Mouse (Mus musculus): ENCODE data around the gene 2310011J03Rik. TPM values are rescaled to one million over a fixed set of nuclear protein-coding genes. Genes with fewer than 3 reads are reported as not detected.

2310011J03Rik gene
- total RNA-seq, 2 experiments from 2014 or later: 25.0 to 28.9 TPM

DNA sequence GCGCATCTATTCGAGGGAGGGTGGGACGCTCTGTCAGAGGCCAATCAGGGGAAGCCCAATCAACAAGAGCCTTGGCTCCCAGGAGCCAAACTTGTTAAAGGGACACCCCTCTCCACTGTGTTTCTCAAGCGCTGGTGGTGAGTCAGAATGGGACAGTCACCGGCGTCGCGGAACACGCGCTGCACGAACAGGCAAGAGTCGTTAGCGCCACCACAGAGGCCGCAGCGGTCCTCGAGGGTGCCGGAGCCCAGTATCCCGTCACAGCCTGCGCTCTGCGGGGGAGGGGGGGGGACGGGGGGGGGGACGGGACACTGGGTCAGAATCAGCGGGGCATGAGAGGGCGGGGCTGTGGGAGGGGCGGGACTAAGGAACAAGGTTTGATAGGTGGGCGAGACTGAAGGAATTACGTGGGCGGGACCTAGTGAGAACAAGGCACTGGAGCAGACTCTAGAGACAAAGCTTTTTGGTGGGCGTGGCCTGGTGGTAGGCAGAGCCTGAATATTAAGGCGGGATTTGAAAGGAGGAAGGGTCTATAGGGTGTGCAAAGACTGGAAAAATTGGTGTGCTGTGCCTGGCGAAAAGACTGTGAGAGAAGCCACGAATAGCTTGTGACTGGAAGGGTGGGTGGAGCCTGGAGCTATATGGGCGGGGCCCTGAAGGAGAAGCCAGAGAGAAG lies 22.6 kb upstream of the 2310011J03Rik start:
- peak in 1 of 2 experiments; percentile 46 for DNase-seq (ENCODE audit: low spot score in 2 of 2)

DNA sequence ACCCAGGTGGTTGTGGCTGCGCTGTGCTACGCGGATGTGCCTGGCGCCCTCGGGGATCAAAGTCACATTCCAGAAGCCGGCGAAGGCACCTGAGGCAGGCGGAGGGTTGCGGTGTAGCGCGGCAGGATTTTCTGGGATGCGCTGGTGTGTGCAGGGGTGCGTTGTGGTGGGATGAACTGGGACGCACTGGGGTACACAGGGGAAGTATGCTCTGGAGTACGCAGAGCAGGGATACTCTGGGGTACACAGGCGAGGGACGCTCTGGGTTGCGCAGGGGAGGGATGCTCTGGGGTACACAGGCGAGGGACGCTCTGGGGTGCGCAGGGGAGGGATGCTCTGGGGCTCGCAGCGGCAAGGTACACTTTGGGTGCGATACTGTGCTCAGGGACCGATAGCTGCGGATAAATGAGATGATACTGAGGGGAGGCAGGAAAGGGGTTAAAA lies 22.0 kb upstream of the 2310011J03Rik start:
- no peak for DNase-seq (ENCODE audit: low spot score in 2 of 2)

DNA sequence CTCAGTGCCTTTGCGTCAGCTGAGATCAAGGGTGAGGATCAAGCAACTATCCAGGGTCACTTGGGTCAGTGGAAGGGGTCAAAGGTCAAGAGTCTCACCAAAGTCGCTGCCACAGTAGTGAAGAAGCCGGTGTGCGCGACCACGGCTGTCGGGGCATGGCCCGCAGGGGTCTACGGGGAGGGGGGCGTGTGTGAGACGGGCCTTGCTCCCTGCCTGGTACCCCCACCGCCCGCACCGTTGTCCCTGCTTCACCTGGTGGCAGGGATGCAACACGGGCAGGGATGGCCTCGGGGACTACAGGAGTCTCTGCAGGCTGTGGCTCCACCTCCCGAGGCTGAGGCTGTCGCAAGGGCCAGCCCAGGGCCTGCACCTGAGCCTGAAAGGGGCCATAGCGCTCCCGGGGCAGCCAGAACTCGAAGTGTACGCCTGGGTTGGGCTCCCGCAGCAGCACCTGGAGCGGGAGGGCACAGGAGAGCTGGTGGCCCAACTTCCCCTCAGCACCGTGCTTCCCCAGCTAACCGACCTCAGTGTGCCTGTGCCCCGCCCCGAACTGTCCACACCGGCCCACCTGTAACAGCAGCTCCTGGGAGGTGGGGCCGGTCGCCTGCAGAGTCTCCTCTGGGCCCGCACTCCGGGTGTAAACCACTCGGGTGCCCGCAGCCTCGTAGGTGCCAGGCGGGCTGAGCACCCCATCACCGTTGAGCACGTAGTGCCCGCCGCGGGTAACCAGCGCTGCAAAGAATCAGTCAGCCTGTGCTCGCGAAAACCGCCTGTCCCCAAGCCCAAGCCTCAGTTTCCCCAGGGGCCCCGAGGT lies 21.4 kb upstream of the 2310011J03Rik start:
- no peak for DNase-seq (ENCODE audit: low spot score in 2 of 2)

DNA sequence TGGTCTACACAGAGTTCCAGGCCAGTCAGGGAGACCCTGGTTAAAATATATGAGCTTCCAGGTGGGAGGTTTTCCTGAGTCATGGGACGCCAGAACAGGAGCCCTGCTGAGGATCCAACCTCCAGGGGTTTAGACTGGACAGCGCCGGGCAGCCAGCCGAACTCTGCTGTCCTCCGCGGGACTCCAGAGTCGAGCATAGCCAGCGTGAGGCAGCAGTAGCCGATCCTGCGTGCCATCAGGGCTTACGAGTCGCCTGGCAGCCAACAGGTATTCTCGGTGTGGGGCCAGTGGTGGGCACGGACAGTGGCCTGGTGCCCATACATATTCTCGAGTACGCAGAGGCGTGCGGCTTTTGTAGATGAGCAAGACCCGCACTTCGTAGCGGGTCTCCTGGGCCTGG lies 20.7 kb upstream of the 2310011J03Rik start:
- no peak for DNase-seq (ENCODE audit: low spot score in 2 of 2)

DNA sequence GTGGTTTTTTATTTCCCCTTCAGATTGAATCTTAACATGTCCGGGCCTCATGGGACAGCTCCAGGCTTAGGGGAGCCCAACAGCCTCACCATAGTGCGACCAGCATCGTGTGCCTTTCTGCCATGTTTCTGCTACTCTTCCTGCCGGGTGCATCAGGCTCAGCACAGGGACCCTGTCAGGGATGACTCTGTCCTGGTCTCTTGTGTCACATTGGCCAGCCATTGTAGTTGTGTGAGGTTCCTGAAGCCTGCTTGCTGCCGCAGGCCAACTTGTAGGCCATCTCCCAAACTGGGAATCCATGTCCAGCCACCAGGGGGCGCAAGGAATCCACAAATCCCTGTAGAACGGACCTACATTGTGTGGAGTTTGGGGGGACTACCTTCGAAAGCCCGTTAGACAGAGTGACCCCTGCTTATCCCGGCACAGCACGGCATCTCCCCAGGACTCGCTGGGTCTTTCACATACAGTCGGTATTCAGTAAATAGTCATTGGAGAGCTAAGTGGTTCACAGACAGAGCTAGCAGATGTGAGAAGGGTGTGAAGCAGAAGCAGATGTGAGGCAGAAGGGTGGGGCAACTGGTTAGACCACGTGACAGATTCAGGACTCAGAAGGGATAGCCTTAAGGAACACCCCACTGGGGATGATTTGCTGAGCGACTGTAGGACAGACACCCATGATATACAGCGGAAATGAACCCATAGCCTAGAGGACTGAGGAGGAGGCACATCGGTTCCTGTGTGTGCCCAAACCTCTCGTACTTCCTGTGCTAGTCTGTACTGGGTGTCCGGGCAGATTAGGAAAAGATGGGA lies 19.8 kb upstream of the 2310011J03Rik start:
- DNase-seq (ENCODE audit: low spot score in 2 of 2): peak; percentile 83 to 86

DNA sequence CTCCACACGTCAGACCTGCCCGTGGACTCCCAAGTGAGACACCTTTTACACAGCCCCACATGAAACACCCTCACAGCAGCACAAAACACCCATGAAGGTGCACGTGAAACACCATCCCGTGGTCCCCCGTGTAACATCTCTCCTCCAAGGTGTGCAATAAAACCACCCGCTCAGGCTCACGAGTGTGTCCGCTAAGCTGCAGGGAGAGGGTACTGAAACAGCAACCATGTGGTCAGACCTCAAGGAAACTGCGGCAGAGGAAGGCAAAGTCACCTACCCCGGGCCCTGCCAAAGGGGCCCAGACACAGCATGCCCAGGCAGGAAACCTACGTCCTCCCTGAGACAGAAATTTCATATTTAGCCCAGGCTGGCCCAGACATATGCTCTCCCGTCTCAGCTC lies 15.9 kb upstream of the 2310011J03Rik start:
- DNase-seq (ENCODE audit: low spot score in 2 of 2): no peak

DNA sequence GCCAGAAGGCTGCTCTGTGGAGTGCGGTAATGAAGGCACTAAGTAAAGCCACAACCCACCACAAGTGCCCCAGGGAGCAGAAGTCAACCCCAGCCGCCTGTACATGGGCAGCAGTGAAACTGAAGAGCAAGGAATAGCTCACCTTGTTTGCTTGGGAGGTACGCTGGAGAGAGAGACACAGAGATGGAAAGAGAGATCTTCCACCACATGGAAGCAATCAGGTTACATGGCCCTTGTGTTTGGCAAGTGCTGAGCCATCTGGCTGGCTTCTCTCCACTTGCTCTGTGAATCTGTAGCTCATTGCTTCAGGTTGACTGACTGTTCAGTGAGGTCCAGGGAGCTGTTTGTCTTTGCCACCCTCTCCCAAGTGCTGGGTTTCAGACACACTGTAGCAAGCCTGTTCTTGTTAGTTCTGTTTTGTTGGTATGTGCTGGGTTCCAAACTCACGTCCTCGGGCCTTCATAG lies 12.2 kb upstream of the 2310011J03Rik start:
- no peak for DNase-seq (ENCODE audit: low spot score in 2 of 2)

DNA sequence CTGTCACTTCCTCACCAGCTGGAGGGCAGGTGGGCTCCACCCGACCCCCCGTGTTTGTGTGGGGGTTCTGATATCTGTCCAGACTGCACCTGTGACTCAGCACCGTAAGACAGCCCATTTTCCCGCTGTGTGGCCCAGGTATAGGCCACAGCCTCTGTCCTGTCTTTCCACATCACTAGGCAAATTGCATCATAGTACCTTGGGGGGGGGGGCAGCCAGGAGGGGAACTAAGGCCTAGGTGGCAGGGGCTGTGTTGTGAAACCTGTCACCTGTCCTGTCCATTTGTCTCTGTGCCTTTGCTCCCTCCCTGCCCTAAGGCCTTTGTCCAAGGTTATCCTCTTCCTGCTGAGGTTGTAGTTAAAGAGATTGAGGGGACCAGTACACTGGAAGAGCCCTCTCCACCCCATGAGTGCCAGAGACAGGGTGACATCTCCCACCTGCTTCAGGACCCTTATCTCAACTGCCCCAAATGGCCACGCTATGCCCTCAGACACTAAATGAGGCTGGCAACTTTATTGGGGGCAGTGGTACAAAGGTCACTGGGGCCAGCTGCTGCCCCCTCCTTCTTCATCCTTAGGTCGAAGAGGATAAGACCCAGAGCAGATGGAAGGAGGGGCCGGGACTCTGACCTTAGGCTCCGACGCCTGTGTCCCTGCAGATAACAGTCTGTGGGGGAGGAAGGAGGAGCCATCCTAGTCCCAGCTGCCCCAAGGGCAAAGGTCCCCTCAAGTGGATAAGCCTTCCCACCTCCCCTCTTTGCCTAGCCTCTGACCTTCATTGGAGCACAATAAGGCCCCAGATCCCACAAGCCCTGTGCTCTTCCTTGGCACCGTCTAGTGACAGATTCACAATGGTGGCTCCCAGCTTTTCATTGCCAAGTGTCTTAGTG lies 11.5 kb upstream of the 2310011J03Rik start:
- DNase-seq (ENCODE audit: low spot score in 2 of 2): no peak

DNA sequence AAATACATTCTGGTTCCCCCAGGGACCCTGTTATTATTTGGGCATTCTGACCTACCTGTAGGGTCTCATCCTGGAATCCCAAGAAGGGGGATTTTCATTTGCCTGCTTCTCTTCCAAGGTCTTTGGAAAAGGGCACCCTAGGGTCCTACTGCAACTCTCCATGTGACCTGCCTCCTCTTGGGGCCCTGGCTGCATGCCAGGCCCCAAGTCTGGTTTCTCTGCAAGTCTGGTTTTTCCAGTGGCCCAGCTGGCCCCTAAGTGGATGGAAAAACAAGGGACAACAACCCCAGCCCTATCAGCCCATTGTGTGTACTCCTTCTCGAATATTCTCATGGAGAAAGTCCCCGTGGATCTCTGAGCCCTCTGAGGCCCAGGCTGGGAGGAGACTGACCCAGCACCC lies 10.6 kb upstream of the 2310011J03Rik start:
- DNase-seq (ENCODE audit: low spot score in 2 of 2): no peak

DNA sequence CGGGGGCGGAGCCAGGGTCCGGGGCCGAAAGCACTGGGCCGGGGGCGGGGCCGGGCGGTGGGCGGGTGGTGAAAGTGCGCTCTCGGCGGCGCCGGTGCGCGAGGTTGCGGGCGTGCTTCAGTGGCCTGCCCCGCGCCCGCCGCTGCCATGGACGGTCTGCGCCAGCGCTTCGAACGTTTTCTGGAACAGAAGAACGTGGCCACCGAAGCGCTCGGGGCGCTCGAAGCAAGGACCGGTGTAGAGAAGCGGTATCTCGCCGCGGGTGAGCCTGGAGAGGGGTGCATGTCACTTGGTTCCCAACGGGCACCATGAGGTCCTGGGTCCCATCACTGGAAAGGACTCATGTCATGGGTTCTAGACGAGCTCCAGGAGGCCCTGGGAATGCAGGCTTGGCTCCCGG lies 9.7 kb upstream of the 2310011J03Rik start:
- DNase-seq (ENCODE audit: low spot score in 2 of 2): no peak

DNA sequence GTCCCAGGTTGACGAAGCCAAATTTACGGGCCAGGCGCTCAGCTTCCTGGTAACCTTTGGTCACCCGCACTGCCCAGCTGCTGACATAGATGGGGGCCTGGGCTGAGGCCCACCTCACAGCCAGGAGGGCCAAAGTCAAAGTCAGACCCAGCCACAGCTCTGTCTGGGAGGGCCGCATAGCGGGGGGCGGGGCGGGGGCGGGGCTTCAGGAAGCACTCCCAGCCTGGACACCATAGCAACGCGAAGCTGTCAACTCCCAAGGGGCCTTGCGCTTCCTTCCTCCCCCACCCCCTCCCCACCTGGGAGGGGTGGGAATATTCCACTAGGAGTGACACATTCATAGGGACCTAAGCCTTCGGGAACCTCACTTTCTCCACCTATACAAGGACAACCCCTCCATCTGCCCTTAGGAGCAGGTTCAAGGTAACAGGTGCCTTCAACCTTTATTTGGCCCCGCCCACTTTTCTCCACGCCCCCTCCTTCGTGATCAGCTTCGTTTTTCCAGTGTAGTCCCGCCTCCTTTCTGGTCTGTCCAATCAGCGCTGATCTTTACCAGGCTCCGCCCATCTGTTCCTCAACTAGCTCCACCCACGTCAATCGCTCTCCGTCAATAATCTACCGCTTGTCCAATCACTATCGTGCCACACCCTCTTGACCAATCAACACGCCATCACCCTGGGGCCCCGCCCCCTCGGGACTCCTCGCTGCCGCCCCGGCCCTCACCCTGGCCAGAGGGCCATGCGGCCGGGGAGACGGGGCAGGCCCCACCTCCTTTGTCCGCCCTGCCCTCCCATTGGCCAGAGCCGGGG lies 9.1 kb upstream of the 2310011J03Rik start, which contains the start of the genes Pcsk4 and Reep6:
Gene Pcsk4 (minus strand): TSS at position 226 of the 809 bp plus-strand sequence.
Gene Reep6 (plus strand): TSS at position 681 of the 809 bp plus-strand sequence.
- DNase-seq (ENCODE audit: low spot score in 2 of 2): peak; percentile 87 to 88

DNA sequence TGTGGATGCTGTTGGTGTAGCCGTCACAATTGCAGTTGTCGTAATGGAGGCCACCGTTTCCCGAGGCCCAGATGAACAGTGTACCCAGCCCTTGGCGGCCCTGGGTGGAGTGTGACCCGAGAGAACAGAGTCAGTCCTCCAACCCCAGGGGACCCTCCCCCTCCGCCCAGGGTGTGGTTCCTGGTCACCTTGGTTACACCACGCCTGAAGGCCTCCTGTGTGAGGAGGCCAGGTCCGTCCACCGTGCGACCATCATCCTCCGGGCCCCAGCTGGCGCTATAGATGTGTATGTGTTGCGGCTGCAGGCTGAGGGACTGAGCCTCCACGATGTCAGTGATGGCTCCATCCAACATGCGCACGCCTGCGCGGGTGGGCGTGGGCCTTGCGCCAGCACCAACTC lies 4.7 kb upstream of the 2310011J03Rik start:
- DNase-seq (ENCODE audit: low spot score in 2 of 2): no peak

DNA sequence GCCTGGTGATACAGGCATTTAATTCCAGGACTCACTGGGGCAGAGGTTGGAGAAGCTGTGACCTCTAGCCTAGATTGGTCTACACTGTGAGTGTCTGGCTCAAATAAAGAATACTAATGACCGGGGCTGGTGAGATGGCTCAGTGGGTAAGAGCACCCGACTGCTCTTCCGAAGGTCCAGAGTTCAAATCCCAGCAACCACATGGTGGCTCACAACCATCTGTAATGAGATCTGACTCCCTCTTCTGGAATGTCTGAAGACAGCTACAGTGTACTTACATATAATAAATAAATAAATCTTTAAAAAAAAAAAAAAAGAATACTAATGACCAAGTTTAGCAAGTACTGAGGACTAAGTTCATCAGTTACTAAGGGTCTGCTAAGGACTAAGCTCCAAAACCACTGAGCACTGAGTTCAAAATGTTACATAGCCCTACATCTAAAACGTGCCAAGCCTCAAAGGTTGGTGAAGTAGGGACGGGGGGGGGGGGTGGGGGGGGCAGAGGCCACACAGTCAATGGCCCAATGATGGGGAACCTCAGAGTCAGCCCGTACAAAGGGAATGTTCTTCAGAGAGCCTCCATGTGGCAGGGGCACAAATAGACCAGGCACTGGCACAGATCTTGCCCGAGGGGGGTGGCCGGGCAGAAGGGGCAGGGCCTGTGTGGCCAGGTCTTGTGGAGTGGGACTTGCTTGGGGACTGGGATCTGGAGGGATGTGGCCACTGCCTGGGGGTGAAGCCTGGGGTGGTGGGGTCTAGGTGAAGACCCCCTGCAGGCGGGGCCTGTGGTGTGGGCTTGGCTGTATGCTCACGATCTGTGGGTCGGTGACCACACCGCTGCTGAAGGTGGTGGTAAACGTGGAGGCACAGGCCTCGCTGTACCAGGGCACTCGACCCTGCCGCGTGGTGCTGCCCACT lies 4.0 kb upstream of the 2310011J03Rik start:
- no peak for DNase-seq (ENCODE audit: low spot score in 2 of 2)

DNA sequence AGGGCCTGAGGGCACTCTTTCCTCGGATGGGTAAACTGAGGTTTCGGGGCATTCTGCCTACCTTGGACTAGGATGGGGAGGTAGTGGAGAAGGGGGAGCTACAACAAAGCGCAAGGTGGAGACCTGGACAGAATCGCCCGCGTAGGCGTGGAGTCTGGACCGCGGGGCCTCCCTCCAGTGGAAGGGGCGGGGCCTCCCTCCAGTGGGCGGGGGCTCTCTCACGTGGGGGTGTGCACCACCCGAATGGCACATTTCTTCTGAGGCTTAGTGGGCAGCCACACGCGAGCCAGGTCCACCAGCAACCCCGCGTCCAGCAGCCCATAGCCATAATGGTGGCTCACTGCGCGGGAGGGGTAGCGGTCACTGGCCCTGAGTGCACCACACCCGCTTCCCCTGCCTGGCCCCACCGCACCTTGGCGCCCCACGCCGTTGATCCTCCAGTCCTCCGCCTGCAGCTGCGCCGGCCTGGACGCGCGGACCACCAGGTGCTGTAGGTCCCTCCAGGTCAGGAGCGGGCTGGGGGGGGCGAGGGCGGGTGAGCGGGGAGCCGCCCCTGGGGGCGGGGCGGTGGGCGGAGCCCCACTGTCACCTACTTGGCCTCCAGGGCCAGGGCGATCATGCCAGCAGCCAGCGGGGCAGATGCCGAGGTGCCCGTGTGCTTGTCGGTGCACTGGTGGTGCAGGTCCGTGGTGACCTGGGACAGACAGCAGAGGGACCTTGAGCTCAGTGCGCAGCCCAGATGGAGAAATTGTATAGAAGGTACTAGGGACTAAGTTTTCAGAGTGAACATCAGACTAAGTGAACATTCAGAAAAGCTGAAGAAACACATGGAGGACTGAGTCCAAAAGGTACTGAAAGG lies 3.2 kb upstream of the 2310011J03Rik start:
- peak; percentile 78 to 81 for DNase-seq (ENCODE audit: low spot score in 2 of 2)

DNA sequence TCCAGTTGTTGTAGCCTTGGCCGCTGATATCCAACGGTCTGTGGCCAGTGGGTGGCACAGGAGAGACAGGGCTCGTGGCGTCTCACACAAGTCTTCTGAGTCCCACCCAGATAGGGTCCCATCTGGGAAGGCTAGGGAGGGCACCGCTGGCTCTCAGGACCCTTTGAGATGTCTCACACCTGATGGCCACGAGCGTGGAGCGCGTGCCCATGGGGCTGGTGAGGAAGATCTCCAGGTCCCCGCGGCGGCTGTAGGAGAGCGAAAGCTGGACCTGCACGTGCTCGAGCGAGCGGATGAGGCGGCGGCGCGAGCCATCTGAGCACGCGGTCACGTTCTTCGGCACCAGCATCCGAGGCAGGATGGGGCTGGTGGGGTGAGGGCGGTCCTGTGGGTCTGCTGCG lies 2.5 kb upstream of the 2310011J03Rik start:
- DNase-seq (ENCODE audit: low spot score in 2 of 2): peak in 1 of 2 experiments; percentile 47

DNA sequence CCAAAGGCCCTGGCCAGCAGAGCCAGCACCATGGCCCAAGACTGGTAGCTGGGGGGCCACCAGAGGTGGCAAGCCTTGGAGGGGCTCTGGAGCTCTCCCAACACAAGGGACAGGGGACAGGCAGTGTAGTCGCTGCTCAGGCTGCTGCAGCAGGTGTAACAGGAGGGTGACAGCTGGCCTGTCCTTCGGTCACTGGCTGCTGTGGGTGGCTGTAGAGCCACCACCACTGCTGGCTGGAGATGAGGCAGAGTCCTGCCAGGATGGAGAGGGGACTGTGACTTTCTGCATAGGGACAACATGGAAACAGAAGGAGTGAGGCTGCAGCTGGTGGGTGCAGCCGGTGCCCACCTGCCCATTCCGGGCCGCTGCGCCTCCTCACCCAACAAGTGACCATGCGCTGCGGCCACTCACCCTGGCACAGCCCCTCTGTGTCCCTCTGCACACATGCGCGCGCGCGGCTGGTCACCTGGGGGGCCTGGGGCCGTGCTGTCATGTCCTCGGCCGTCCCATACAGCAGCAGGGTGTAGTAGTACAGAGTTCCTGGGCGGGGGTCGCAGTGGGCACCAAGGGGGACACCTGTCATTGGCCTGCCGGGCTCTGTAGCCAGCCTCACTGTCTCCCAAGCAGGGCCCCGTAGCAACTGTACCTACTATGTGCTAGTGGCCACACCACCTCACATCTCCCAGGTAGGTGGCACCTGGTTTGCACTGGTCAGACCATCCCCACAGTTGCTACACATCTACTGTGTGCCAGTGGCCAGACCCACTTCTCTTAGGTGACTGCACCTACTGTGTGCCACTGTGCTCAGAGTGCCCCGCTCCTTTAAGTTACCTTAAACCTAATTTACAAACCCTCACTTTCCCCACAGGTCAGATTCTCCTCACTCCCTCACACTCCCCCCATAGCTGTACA lies 1.6 kb upstream of the 2310011J03Rik start:
- DNase-seq (ENCODE audit: low spot score in 2 of 2): no peak

All from adrenal gland, adult 18-20 months (tissue).